Mouse (Mus musculus) frontal cortex, adult 2 months (tissue): ENCODE results near the gene Zfp398. TPM values are rescaled to one million over a fixed set of nuclear protein-coding genes. Genes with fewer than 3 reads are reported as not detected.
A peak's percentile ranks its signal among the peaks of the same experiment; 100 is the strongest.

ENCODE experiments used
- DNase-seq, 2 experiments: peaks; one replicate each; pipeline ENCODE4 v3.0.0; 2022; ENCODE audit warnings: low spot score in 1 of 2; ENCODE audit errors: extremely low spot score in 1 of 2
- polyA plus RNA-seq: library from polyadenylated mRNA; depleted of rRNA; stranded (reverse); fragments of >200 nt; gene quantifications from 2 replicates; pipeline ENCODE4 v1.2.3, GENCODE M21; 2012; rRNA removed

Zfp398 gene
- polyA plus RNA-seq, 1 experiment, result 15.4 TPM

- no peak for DNase-seq
Measured at GRCm38 (mm10) chr6:47888812-47889383, 53.4 kb downstream of the Zfp398 start.

DNA sequence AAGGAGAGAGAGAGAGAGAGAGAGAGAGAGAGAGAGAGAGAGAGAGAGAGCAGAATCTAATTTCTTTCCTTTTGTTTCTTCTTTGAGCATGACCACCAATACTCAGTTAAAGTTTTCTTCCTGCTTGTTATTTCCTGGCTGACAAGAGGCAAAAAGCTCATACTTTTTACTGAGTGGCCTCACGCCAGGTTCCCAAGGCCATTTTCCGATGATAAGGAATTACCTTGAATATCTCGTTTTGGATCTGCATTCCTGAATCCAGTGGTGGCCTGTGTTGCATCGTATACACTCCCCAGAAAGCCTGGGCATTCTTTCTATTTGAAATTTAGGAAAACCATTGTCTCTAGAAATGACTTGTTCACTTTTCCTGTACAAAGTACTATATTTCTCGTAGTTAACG is 64.0 kb downstream of the Zfp398 start:
- DNase-seq, result no peak

DNA sequence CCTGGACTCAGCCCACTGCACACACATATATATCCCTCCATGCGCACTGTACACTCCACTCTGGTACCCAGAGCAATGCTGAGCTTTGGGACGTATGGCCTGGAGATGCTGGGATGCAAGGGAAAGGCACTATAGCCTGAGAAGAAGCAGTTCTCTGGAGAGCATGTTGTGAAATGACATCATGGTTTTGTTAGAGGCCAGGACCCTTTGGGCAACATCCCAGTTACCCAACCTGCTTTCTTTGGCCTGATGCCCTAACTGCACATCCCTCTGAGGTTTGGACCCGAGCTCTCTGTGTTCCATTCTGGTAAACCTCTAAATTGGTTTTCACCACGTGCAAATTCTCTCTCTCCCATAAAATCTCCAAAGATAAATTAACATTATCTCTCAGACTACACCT is 68.1 kb downstream of the Zfp398 start:
- DNase-seq, result no peak

DNA sequence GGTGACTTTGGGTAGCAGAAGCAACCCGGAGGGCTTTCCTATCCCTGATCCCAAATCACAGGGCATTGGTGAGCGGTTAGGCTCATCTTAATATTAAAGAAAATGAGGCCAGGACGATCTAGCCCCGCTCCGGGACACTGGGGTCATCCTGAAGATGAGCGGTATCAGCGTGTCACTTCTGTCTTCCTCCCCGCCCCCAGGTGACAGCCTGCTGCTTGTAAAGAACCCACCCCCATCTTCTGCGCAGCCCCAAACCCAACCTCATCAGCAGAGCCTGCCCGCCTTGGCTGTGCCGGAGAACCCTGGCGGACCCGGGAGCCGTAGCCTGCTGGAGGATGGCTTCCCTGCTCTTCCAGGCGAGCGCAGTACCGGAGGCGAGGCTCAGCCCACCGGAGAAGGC is 68.9 kb downstream of the Zfp398 start:
- DNase-seq, result no peak

- no peak for DNase-seq
Measured at GRCm38 (mm10) chr6:47904917-47905695, 69.6 kb downstream of the Zfp398 start.

DNA sequence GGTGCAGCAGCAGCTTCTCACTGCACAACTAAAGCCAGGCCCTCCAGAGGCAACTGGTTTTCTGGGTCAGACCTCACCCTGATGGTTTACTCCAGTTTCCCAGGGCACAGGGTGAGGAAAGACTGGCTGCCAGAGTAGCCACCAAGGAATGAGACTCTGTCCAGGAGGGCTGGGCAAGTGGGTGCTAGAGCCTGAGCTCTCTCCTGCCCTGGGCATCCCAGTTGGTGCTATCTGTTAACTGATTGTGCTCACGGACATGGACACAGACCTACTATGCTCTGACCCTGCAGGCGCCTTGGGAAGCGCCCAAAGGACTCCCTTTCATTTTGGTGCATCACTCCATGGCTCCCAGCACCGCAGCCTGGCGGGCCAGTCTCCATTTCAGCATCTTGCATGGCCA is 70.9 kb downstream of the Zfp398 start:
- no peak for DNase-seq

DNA sequence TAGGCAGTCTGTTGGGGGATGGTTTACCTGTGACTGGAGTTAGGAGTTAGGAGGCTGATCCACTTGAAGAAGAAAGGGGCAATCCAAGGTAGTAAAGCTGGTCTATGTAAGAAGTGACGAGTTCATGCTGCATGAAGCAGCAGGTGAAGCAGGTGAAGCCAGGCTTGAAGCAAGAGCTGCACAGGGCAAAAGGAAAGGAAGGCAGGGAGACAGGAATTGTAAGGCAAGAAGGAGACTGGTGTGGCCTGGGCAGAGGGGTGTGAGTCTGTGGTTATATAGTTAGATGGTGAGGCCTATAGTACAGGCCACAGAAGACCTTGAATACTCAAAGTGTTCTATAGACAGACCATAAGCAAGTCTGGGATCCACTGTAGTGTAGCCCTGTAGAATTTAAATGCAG is 73.5 kb downstream of the Zfp398 start:
- DNase-seq, result no peak

GRCm38 (mm10) chr6:47911650-47912049 is 76.2 kb downstream of the Zfp398 start:
- DNase-seq, result no peak

- no peak for DNase-seq
Measured at GRCm38 (mm10) chr6:47912991-47913390, 77.5 kb downstream of the Zfp398 start.

- DNase-seq, result no peak
Measured at GRCm38 (mm10) chr6:47917051-47917450, 81.6 kb downstream of the Zfp398 start.

DNA sequence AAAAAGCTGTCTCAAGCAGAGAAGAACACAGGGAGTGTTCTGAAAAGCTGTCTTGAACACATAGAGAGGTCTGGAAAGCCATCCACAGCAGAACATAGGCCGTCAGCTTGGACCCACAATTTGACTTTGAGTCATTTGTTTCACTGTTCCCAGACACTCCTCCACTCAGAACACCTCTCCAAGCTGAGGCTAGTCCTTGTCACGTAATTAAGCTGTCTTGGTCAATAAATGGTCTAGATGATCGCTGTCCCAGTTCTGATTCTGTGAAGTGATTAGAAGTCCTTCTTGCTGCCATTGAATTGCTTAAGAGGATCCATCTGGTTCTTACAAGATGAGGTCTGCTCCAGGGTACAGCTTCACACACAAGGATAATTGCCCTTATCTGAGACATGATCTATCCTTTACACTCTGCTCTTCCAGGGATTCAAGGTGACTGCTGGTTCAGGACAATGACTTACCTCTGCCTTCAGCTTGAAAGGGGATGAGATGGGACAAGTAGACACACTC is 83.4 kb downstream of the Zfp398 start:
- no peak for DNase-seq

- DNase-seq, result no peak
Measured at GRCm38 (mm10) chr6:47919646-47920446, 84.4 kb downstream of the Zfp398 start.

- peak; percentile 74 to 90 for DNase-seq
Measured at GRCm38 (mm10) chr6:47920447-47921340, 85.2 kb downstream of the Zfp398 start, which contains the start of gene Zfp212. Zfp212 (plus strand) TSS chr6:47920476.

Other genes starting within 250 kb of the Zfp398 start
- gene Ezh2, start 240.3 kb upstream of the Zfp398 start, polyA plus RNA-seq, result 21.1 and 24.6 TPM in 2 replicates
- gene Pdia4, start 22.2 kb upstream of the Zfp398 start, polyA plus RNA-seq, result 35.4 and 36.8 TPM in 2 replicates
- 2.4 TPM in 2 replicates for gene Zfp786, start 4.8 kb upstream of the Zfp398 start, polyA plus RNA-seq
- 11.2 and 11.5 TPM in 2 replicates for gene Zfp282, start 41.5 kb downstream of the Zfp398 start, polyA plus RNA-seq
- 10.5 and 12.9 TPM in 2 replicates for gene Zfp212, start 84.8 kb downstream of the Zfp398 start, polyA plus RNA-seq
- gene Zfp956, start 117.7 kb downstream of the Zfp398 start, polyA plus RNA-seq, result 28.6 and 34.0 TPM in 2 replicates
- 22.9 and 23.1 TPM in 2 replicates for gene Zfp777, start 213.2 kb downstream of the Zfp398 start, polyA plus RNA-seq